In the genomic region with DNA sequence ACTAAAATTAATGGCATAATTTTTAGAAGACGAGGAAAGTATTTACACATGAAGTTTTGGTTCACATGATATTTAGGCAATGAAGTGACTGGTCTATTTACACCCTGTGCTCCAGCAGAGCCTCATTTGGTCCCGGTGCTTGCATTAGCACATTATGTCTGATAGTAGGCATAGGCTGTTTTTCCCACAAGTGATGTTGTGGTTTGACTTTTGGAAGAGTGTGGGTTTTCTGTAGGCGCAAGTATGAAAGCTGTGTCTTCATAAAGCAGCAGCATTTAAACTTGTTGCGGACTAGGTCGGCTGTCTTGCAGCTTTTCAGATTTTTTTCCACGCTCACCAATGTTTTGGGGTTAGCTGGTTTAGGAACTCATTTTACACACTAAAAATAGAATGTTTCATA, we compare ENCODE assay signal across 25 mouse cellular contexts.
"Had no signal": no experiment of that assay in that cellular context is flagged by ENCODE, and none has a peak within 500 bp of the region (broad histone marks: within the 10 kb centered on the region; RNA-seq: fewer than 3 reads in every experiment).

No protein-coding gene starts in this region.

- H3K9ac ChIP-seq: heart, embryonic 12.5 days; hindbrain, embryonic 13.5 days; hindbrain, embryonic 15.5 days; kidney, embryonic 15.5 days; limb, embryonic 13.5 days; limb, embryonic 15.5 days; liver, embryonic 12.5 days; liver, embryonic 14.5 days had no signal

- H3K36me3 ChIP-seq: hindbrain, embryonic 13.5 days; hindbrain, embryonic 15.5 days; limb, embryonic 15.5 days; liver, embryonic 12.5 days had no signal

- DNase-seq: gastrocnemius, postnatal 14 days; gastrocnemius, postnatal 36 days; heart, adult 18-20 months; heart, postnatal 10 days; heart, postnatal 36 days; kidney, adult 11 months; kidney, adult 2 months; kidney, adult 9 months; kidney, postnatal 14 days; kidney, postnatal 36 days; layer of hippocampus, adult 9-11 months; layer of hippocampus, postnatal 36 days; left cerebral cortex, postnatal 4 days had no signal

- H3K27ac ChIP-seq: heart, embryonic 10.5 days; hindbrain, embryonic 13.5 days; hindbrain, embryonic 15.5 days; hindbrain, postnatal 0 days; kidney, embryonic 15.5 days; kidney, postnatal 0 days; limb, embryonic 13.5 days; limb, embryonic 15.5 days; liver, embryonic 12.5 days; liver, embryonic 14.5 days had no signal

- ATAC-seq: hindbrain, postnatal 0 days; intestine, embryonic 16.5 days; liver, embryonic 12.5 days had no signal

- H3K4me3 ChIP-seq: heart, embryonic 10.5 days; heart, embryonic 12.5 days; hindbrain, embryonic 13.5 days; hindbrain, embryonic 15.5 days; kidney, embryonic 15.5 days; limb, embryonic 13.5 days; limb, embryonic 15.5 days; liver, embryonic 12.5 days had no signal

- H3K4me1 ChIP-seq: heart, embryonic 10.5 days; heart, embryonic 12.5 days; hindbrain, embryonic 13.5 days; hindbrain, embryonic 15.5 days; kidney, embryonic 15.5 days; limb, embryonic 13.5 days; limb, embryonic 15.5 days; liver, embryonic 12.5 days had no signal

- H3K4me2 ChIP-seq: heart, embryonic 12.5 days; hindbrain, embryonic 13.5 days; hindbrain, embryonic 15.5 days; kidney, embryonic 15.5 days; limb, embryonic 13.5 days; limb, embryonic 15.5 days; liver, embryonic 12.5 days had no signal

- H3K27me3 ChIP-seq: heart, embryonic 12.5 days; hindbrain, embryonic 13.5 days; hindbrain, embryonic 15.5 days; kidney, embryonic 15.5 days; limb, embryonic 13.5 days; limb, embryonic 15.5 days; liver, embryonic 12.5 days had no signal

- H3K9me3 ChIP-seq: heart, embryonic 12.5 days; hindbrain, embryonic 15.5 days; kidney, embryonic 15.5 days; limb, embryonic 15.5 days; liver, embryonic 12.5 days had no signal
